Mouse (Mus musculus) heart, embryonic 11.5 days (tissue): Measurements from ENCODE around the gene Rragd. TPM values are rescaled to one million over a fixed set of nuclear protein-coding genes. Genes with fewer than 3 reads are reported as not detected.

Experiments used
- ATAC-seq: fragments of 200-750 bp; cut with Nextera tagmentation; replicated peaks from 2 replicates; pipeline ENCODE4 v1.8.0; 2017; ENCODE audit warnings: moderate library complexity; ENCODE audit not compliant: insufficient number of reproducible peaks, low FRiP score, low TSS enrichment
- H3K27ac ChIP-seq: fragments of 300-500 bp; sonication (generic); 2 replicates; pipeline ENCODE4 v1.5.1; 2014; ENCODE audit warnings: mild to moderate bottlenecking, low read depth, low read length
- H3K27me3 ChIP-seq: fragments of 300-500 bp; sonication (generic); 2 replicates; pipeline ENCODE4 v1.6.1; 2014; ENCODE audit warnings: mild to moderate bottlenecking, low read length, mixed read lengths; ENCODE audit not compliant: control insufficient read depth, insufficient read depth
- H3K36me3 ChIP-seq: fragments of 300-500 bp; sonication (generic); 2 replicates; pipeline ENCODE4 v1.6.1; 2014; ENCODE audit warnings: mild to moderate bottlenecking, low read length, moderate library complexity, mixed read lengths; ENCODE audit not compliant: control insufficient read depth, insufficient read depth
- H3K4me1 ChIP-seq: fragments of 300-500 bp; sonication (generic); 2 replicates; pipeline ENCODE4 v1.6.1; 2014; ENCODE audit warnings: low read length; ENCODE audit not compliant: control insufficient read depth, insufficient read depth
- H3K4me2 ChIP-seq: fragments of 300-500 bp; sonication (generic); 2 replicates; pipeline ENCODE4 v1.6.1; 2014; ENCODE audit warnings: mild to moderate bottlenecking, moderate library complexity
- H3K4me3 ChIP-seq: fragments of 300-500 bp; sonication (generic); 2 replicates; pipeline ENCODE4 v1.5.1; 2014; ENCODE audit warnings: low read depth, low read length
- H3K9ac ChIP-seq: fragments of 300-500 bp; sonication (generic); 2 replicates; pipeline ENCODE4 v1.6.1; 2014; ENCODE audit warnings: mild to moderate bottlenecking, low read depth, low read length, moderate library complexity
- H3K9me3 ChIP-seq: fragments of 300-500 bp; sonication (generic); replicated peaks from 2 replicates; pipeline ENCODE4 v1.6.1; 2016; ENCODE audit warnings: low read length; ENCODE audit not compliant: control insufficient read depth
- WGBS: fragments of 180-500 bp; shearing (Covaris S2); extraction: QIAGEN DNeasy Blood & Tissue Kit; methylation state at CpG from one replicate; pipeline ENCODE4 v1.1.7; 2014; ENCODE audit not compliant: insufficient replicate concordance; 5-methylcytosine and 5-hydroxymethylcytosine counted together
- polyA plus RNA-seq: library from polyadenylated mRNA; unstranded; fragments of >200 nt; fragmentation: Nextera tagmentation; extraction: Ambion mirVana; gene quantifications from 2 replicates; pipeline ENCODE4 v1.2.1, GENCODE M21; 2014

Rragd gene
- polyA plus RNA-seq, 1 experiment from 2014 or later = 54.1 TPM

DNA sequence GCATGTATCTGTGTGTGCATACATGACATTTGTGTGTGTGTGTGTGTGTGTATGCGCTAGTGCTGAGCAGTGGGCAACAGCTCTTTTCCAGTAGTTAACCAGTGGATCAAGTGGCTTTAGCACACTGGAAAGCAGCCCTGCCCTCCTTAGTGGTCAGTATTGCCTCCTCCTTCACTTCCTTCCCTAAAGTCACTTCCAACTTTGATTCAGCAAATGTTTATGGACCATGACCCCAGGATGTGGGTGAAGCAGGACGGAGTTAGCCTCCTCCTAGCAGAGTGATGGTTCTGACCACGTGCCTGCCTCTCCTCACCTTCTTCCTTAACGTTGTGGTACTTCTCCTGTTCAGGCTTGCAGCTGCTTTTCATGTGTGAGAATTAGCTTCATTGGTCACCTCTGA is 57.0 kb downstream of the Rragd start:
- H3K27ac ChIP-seq = no peak overlapping the region
- WGBS = 88% methylated on average over 4 of the region's 4 CpGs
- peaks cover 27% of the 10 kb centered on the region for H3K36me3 ChIP-seq
- peaks cover 5% of the 10 kb centered on the region; the same call in 1 of the 2 replicates for H3K9me3 ChIP-seq
- H3K4me1 ChIP-seq = no peaks in the 10 kb centered on the region
- H3K4me3 ChIP-seq = no peak overlapping the region
- H3K4me2 ChIP-seq = no peak overlapping the region
- H3K27me3 ChIP-seq = no peaks in the 10 kb centered on the region
- H3K9ac ChIP-seq = no peak overlapping the region
- ATAC-seq = no peak

DNA sequence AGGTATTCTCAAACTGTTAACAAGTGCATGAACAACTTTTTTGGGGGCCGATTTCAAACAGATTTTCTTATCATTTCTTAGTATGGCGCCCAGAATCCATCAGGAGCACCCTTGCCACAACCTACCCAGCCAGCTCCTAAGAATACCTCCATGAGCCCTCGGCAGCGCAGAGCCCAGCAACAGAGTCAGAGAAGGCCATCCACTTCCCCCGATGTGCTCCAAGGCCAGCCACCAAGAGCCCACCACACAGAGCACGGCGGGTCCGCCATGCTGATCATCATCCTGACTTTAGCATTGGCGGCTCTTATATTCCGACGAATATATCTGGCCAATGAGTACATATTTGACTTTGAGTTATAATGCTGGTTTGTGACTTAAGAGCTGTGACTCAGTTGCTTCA is 66.8 kb downstream of the Rragd start:
- peaks cover 10% of the 10 kb centered on the region for H3K36me3 ChIP-seq
- no peak overlapping the region for H3K27ac ChIP-seq
- H3K9ac ChIP-seq = no peak overlapping the region
- no peak overlapping the region for H3K4me2 ChIP-seq
- H3K9me3 ChIP-seq = no peaks in the 10 kb centered on the region
- no peak overlapping the region for H3K4me3 ChIP-seq
- H3K27me3 ChIP-seq = no peaks in the 10 kb centered on the region
- WGBS = 94% methylated on average over 11 of the region's 11 CpGs
- no peak for ATAC-seq
- H3K4me1 ChIP-seq = no peaks in the 10 kb centered on the region

DNA sequence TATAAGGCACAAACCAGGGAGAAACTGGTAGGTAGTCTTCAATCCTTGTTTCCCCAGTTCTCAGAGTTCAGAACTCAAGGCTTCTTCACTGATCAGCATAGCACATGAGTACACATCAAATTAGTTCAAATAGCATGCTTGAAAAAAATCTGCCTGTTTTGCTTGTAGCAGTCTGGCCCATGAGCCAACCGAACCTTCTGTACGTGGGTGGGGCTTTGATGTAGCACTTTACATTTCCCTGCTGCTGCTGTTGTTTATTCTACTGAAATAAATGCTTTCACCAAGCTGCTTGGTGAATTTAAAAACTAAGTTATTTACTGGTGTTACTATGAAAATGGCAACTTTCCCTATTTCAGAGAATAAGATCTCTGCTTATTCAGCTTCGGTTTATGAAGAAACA is 69.2 kb downstream of the Rragd start:
- peaks cover 5% of the 10 kb centered on the region; the same call in 1 of the 2 replicates for H3K36me3 ChIP-seq
- no peaks in the 10 kb centered on the region for H3K27me3 ChIP-seq
- 93% methylated on average over 3 of the region's 3 CpGs for WGBS
- no peak overlapping the region for H3K4me3 ChIP-seq
- no peaks in the 10 kb centered on the region for H3K4me1 ChIP-seq
- ATAC-seq = no peak
- no peaks in the 10 kb centered on the region for H3K9me3 ChIP-seq
- H3K9ac ChIP-seq = no peak overlapping the region
- H3K27ac ChIP-seq = no peak overlapping the region
- H3K4me2 ChIP-seq = no peak overlapping the region

DNA sequence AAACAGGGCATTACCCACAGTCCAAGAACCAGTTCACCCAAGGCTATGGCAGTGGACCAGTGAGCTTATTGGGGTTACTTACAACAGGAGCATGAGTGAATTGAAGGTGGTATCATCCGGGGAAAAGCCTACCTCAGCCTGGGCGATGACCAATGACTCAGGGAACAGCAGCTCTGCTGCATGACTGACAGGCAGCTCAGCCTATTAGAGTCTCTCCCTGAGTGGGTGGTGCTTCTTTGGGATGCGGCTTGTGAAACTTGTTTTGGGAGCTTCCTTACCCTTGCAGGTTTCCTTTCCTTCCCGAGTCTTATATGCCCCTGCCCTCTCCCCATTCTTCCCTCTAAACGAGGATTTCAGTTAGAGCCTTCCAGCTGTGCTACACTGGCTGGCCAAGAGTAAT is 69.8 kb downstream of the Rragd start:
- H3K4me2 ChIP-seq = no peak overlapping the region
- H3K27me3 ChIP-seq = no peaks in the 10 kb centered on the region
- no peaks in the 10 kb centered on the region for H3K9me3 ChIP-seq
- H3K4me3 ChIP-seq = no peak overlapping the region
- H3K27ac ChIP-seq = no peak overlapping the region
- H3K36me3 ChIP-seq = peaks cover 5% of the 10 kb centered on the region; the same call in 1 of the 2 replicates
- H3K4me1 ChIP-seq = no peaks in the 10 kb centered on the region
- H3K9ac ChIP-seq = no peak overlapping the region
- 85% methylated on average over 5 of the region's 5 CpGs for WGBS
- no peak for ATAC-seq

DNA sequence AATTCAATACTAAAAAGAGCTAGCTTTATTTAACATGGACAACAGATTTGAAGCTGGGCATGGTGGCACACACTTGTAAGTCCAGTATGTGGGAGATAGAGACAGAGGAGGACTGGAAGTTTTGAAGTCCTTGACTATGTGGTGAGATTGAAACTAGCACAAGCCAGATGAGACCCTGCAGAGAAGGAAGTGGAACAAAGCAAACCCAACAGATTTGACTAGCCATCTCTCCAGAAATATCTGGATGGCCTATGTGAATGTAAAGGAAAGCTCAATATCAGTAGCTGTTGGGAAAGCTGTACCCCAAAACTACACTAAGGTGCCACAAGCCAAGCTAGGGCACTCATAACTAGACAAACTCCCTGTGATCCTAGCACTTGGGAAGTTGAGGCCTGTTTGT is 71.6 kb downstream of the Rragd start:
- no peaks in the 10 kb centered on the region for H3K36me3 ChIP-seq
- H3K4me3 ChIP-seq = no peak overlapping the region
- no peaks in the 10 kb centered on the region for H3K27me3 ChIP-seq
- ATAC-seq = no peak
- no peak overlapping the region for H3K27ac ChIP-seq
- no peak overlapping the region for H3K9ac ChIP-seq
- H3K4me1 ChIP-seq = no peaks in the 10 kb centered on the region
- no peaks in the 10 kb centered on the region for H3K9me3 ChIP-seq
- H3K4me2 ChIP-seq = no peak overlapping the region

DNA sequence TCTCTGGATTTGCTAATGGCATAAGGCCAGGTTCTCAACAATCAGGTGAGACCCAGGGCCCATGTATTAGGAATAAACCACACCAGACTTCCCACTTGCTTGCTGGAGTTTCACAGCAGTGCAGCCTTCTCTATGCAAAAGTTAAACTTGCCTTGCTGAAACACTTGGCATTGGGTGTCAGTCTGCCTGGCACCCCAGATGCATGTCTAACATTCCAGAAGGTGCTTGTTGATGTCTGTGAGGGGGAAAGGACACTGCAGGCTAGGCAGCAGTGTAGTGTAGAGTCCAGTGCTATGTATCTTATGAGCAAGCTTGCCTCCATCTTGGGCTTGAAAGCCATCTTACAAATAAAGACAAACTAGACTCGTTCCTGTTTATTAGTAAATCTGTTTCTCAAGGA is 73.5 kb downstream of the Rragd start:
- 88% methylated on average over 1 of the region's 1 CpGs for WGBS
- no peak overlapping the region for H3K27ac ChIP-seq
- H3K9me3 ChIP-seq = no peaks in the 10 kb centered on the region
- H3K27me3 ChIP-seq = no peaks in the 10 kb centered on the region
- no peak for ATAC-seq
- no peak overlapping the region for H3K4me2 ChIP-seq
- no peak overlapping the region for H3K9ac ChIP-seq
- H3K4me3 ChIP-seq = no peak overlapping the region
- no peaks in the 10 kb centered on the region for H3K36me3 ChIP-seq
- H3K4me1 ChIP-seq = no peaks in the 10 kb centered on the region

DNA sequence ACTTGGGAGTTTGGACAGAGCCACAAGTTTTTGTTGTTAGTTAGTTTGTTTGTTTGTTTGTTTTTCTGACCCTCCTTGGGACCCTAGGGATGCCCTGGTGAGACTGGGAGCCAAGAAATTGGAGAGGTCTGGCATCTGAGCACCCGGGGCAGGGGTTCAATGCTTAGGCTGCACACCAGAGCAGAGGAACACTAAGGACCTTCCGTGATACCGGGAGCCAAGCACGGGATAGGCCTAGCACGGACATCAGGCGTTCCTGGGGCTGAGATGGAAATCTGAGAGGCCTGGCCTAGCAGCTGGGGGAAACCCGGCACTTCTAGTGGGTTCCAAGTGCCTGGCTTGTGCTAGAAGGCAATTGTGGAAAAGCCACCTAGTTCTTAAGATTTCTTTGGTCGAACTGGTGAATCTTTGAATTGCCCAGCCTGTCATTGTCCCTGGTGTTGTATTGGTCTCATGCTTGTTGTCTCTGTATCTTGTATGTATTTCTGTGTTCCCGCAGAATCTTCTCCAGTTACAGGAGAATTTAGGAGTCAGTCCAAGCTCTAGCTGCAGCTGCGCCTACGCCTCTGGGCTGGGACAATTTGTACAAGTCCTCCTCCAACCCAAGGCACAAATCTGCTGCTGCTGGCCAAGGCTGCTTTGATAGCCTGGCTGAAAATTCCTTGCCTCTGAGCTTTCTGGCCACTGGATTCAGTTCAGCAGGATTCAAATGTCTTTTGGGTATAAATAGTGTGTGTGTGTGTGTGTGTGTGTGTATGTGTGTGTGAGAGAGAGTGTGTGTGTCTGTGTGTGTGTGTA is 75.3 kb downstream of the Rragd start:
- H3K9me3 ChIP-seq = no peaks in the 10 kb centered on the region
- no peak for ATAC-seq
- H3K4me2 ChIP-seq = no peak overlapping the region
- WGBS = 59% methylated on average over 11 of the region's 11 CpGs
- H3K9ac ChIP-seq = no peak overlapping the region
- no peak overlapping the region for H3K27ac ChIP-seq
- no peak overlapping the region for H3K4me3 ChIP-seq
- H3K27me3 ChIP-seq = no peaks in the 10 kb centered on the region
- H3K4me1 ChIP-seq = no peaks in the 10 kb centered on the region
- H3K36me3 ChIP-seq = no peaks in the 10 kb centered on the region

DNA sequence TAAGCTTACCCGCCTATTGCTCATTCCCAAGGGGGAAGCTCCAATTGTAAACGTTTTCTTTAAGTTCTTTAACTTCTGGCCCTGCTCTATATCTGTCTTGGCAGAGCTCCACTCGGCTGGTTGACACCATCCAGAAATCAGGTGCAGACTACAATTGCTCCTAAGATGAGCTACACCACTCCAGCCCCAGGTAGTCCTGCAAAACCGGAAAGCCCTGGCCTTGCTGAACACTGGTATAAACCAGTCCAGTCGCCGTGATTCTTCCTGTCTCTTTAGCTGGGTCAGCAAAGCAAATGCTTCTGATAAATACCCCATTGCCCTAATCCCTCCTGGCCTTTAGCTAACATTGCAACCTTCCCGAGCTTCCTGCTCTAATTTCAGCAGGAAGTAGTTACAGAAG is 78.3 kb downstream of the Rragd start:
- no peak overlapping the region for H3K4me2 ChIP-seq
- H3K4me3 ChIP-seq = no peak overlapping the region
- H3K27ac ChIP-seq = no peak overlapping the region
- no peaks in the 10 kb centered on the region for H3K9me3 ChIP-seq
- no peaks in the 10 kb centered on the region for H3K27me3 ChIP-seq
- ATAC-seq = no peak
- WGBS = 34% methylated on average over 7 of the region's 7 CpGs
- peaks cover 4% of the 10 kb centered on the region for H3K4me1 ChIP-seq
- no peak overlapping the region for H3K9ac ChIP-seq
- no peaks in the 10 kb centered on the region for H3K36me3 ChIP-seq

DNA sequence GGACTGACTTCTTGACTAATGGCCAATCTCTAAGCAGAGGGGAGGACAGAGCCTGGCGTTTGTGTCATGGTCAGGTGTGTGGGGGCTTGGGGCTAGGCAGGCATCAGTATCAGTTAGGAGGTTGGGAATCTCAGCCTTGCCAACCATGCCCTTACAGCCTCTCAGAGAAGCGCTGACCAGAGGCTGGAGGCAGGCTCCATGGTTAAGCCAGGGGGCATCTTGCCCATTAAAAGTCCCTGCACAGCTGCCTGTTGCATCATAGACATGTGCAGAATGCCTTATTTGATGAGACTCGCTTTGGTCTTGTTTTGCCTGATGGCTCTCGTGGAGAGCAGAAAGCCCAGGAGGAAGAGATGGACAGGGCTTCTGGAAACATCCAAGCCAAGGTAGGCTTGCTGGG is 80.1 kb downstream of the Rragd start, which contains the start of gene Gabrr2:
Gene Gabrr2, plus strand, starts transcription at position 19 of the 400 bp plus-strand sequence.
- H3K36me3 ChIP-seq = no peaks in the 10 kb centered on the region
- H3K9ac ChIP-seq = no peak within 1 kb of the TSS
- no peak for ATAC-seq
- H3K4me2 ChIP-seq = no peak within 1 kb of the TSS
- H3K27me3 ChIP-seq = no peaks in the 10 kb centered on the region
- H3K4me1 ChIP-seq = peaks cover 8% of the 10 kb centered on the region
- H3K27ac ChIP-seq = no peak within 1 kb of the TSS
- WGBS = 81% methylated on average over 4 of the region's 4 CpGs
- no peaks in the 10 kb centered on the region for H3K9me3 ChIP-seq
- no peak within 1 kb of the TSS for H3K4me3 ChIP-seq
